Mouse (Mus musculus): ENCODE results near the gene Ifnlr1.

Gene Ifnlr1

DNA sequence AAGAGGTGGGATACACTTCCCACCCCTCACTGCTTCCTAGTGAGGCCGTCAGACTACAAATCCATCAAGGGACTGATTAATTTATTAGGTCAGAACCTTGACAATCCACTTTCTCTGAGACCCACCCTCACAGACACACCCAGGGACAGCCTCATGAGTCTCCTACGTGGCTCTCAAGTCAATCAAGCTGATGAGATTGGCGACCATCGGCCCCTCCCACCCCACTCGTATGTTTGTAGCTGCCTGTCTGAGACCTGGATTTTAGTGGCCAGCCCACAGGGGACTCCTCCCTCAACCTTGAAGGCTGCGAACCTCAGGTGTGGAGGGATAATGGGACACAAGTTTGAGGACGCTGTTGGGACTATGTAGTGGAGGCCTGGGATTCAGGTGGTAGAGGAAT lies 53.1 kb downstream of the Ifnlr1 start:
- DNase-seq (ENCODE audit: extremely low read depth, low read depth, low spot score): no peak

DNA sequence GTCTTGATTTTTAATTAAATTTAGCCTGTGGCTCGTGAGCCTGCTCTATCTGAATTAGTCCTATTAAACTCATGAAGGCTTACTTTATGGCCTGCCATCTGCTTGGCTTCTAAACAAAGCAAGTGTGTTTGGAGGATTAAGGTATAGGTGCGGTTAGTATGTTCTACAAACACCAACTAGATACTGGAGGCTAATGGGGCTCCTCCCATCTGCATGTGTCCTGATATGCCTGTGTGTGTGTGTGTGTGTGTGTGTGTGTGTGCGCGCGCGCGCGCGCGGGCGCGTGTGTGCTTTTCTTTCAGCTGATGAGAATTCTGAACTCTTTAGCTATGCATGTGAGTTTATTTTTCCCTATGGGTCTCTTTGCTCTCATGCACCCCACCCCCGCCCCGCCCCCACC lies 53.6 kb downstream of the Ifnlr1 start:
- no peak for DNase-seq (ENCODE audit: extremely low read depth, low read depth, low spot score)

DNA sequence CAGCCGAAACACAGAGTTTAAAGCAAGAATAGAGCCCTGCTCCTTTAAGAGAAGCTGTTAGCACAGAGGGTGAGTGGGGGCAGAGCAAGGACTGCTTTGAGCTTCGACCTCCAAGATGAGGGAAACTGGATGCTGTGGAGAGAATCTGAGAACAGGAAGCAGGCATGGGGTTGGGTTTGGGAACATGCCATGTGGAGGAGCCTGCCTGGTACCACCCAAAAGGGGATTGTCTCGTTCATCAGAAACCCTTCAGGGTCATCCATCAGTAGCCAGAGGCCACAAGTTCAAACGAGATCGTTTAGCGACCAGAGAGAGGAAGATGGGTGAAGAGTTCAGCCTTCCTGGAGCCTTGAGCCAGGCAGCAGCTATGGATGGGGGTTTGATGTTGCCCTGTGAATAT lies 57.4 kb downstream of the Ifnlr1 start:
- no peak for DNase-seq (ENCODE audit: extremely low read depth, low read depth, low spot score)

DNA sequence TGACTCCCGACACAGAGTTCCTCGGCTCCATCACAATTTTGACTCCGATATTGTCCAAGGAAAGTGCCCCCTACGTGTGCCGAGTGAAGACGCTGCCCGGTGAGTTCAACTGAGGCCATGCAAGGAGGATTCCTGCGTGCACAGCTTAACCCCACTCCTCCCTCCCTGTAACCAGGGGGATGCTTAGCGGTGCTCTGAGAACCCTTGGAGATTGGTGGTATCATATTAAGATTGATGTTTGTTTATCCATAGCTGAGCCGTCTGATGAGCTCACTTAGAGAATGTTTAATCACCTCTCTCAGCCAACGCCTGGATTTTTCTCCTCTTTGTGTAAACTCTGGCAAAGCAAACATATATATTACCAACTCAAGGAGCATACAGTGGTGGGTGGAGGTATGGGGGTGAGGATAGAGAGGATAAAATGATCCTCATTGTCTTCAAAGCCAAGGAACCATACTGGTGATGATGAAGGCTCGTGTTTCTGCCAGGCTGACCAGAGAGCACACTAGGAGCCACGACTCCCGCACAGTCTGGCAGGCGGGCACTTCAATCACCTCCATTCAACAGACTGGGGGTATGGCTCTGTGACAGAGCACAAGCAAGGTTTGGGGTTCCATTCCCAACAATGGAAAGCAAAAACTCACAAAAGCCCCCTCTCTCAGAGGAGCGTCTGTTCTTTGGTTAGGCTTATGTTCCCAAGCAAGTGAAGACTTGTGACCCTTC lies 58.8 kb downstream of the Ifnlr1 start:
- DNase-seq (ENCODE audit: extremely low read depth, low read depth, low spot score): no peak

DNA sequence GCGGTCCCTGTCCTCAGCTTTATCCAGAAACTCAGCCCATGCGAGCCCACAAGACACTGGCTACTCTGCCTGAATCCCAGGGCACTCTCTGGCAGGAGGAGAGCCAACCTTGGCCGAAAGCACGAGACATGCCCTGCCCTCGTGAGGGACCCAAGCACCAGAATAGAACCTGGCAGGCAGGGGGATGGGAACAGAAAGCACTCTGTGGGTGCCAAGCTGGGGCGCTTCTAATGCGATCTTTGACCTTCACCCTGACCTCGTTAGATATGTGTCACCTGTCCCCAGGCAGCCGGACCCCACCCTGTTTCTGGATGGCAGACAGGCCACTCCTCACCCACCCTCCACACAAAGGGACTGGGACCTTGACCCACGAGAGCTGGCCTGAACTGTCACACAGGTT lies 59.5 kb downstream of the Ifnlr1 start:
- DNase-seq (ENCODE audit: extremely low read depth, low read depth, low spot score): no peak

DNA sequence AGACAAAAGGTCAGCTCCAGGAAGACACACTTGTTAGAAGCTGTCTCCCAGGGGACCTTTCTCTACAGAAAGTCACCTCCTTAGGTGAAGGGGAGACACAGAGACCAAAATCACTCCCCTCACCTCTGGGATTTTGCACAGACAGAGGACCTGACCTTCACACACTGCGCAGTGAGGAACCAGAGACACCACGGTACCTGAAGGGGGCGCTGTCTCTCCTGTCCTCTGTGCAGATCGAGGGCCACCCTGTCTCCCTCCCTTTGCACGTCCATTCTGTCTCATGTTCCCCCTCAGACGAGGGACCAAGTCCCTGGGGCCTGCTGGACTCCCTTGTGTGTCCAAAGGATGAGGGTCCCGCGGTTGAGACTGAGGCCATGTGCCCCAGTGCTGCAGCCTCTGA lies 64.8 kb downstream of the Ifnlr1 start:
- no peak for DNase-seq (ENCODE audit: extremely low read depth, low read depth, low spot score)

DNA sequence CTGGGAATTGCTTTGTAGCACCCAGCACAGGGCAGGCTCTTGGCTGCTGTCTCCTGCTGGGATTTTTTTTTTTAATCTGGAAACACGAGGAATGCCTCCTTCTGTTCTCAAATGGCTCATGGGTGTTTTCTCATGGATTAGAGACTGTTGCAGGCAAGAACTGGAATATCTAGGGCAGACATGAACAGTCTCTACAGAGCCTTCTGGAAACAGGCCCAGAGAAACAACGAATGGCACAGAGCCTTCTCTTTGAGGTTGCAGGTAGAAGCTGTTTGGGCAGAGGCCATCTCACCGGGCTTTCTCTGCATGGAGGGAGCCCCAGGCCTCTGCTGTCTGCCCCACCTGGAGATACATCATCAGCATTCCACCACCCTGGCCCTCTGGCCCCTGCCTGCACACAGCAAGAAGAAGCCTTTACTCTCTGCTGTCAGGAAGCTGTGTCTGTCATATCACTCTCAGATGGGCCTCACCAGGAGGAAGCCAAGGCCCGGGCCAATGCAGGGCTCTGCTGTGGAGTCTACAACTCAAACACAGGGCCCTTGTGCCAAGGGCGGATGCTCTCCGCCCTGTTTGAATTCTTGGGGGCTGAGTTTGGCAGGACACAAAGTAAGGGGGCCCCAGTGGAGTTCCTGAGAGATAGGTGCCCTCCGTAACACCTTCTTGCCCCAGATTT lies 66.2 kb downstream of the Ifnlr1 start:
- peak; percentile 89 for DNase-seq (ENCODE audit: extremely low read depth, low read depth, low spot score)

DNA sequence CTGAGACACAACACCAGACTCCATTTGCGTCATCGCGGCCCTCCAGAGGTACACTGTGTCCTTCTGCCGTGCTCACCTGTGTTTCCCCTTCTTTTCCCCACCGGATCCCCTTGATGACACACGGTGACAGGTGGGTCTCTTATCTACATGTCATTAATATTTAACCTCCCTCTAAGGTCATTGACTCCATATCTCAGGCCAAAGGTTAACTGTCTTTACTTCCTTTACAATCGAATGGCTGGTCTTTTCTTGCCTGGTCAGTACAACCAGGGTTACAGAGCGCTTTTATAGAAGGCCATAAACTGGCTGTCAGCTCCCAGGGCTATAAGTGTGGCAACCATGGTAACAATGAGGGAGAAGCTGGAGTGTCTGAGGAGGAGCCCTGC lies 66.7 kb downstream of the Ifnlr1 start:
- no peak for DNase-seq (ENCODE audit: extremely low read depth, low read depth, low spot score)

Data from fat pad, adult 2 months (tissue).